Mouse (Mus musculus) liver, embryonic 14.5 days (tissue): ENCODE measurements at regions not wholly inside any gene's neighbourhood (a gene's known extent, or its start where the extent isn't known, plus 50 kb on each side); places are given as distances from the start of the nearest gene placed in this dataset.
"Not testable (repeated sequence)": the region's sequence is repeated elsewhere in the genome, so short reads cannot be mapped to it uniquely, and the experiment has no call there.

Source experiments
- CTCF ChIP-seq: IDR thresholded peaks from 2 replicates; pipeline ENCODE4 v1.5.1; 2016; ENCODE audit warnings: antibody characterized with exemption, low read depth, control low read depth
- EP300 ChIP-seq: IDR thresholded peaks from 2 replicates; pipeline ENCODE4 v1.6.1; 2016; ENCODE audit warnings: antibody characterized with exemption, low read depth

DNA sequence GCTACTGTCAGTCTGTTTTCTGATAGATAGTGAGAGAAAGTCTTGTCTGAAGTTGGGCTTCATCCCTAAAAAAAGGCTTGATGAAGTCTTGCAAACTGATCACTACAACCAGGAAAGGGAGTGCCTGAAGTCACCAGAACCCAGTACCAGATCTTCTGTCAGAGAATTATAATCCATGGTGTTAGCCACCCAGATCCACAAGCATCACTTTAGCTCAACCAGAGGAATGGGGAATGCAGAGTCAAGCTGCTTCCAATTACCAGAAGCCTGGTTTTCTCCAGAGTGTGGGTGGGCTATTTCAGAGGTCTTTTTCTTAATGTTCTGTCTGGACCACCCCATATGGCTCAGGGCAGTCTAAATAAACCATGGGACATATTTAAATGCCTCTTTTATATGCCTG lies 57.8 kb upstream of the Gm15319 start:
- not testable (repeated sequence) for TF ChIP-seq EP300, CTCF
